Mouse (Mus musculus): ENCODE measurements around the gene Lhb. TPM values are rescaled to one million over a fixed set of nuclear protein-coding genes. Genes with fewer than 3 reads are reported as not detected.

The Lhb gene
- total RNA-seq, 2 experiments from 2014 or later, result 0.54 to 0.67 TPM

DNA sequence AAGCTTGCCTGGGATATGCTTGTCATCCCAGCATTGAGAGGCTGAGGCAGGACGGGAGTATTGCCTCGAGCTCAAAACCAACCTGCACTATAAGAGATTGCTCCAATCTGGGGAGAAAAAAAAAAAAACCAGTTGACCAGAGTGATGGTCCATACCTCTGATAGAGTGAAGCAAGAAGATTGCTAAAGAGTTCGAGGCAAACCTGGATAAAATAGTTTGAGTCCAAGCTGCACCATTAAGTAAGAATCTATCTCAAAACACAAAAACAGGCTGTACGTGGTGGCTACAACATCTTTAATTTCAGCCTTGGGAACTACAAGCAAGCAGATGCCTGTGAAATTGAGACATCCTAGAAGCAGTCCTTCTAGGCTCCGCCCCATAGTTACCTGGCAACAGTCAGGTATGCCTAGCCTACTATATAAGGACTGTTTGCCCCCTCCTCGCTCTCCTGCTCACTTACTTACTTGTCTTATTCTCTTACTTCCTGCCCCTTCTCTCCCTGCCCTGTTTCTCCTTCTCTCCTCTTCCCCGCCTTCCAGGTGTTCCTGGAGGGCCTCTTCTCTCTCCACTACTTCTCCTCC lies 46.6 kb downstream of the Lhb start:
- intact Hi-C loops (cut with DNase I), result no loop called here

GRCm38 (mm10) chr7:45470869-45471268 lies 50.2 kb downstream of the Lhb start:
- DNase-seq, result peak in 1 of 2 experiments; percentile 50
- intact Hi-C loops (cut with DNase I), result loop anchor here (2.0 kb wide), 1 partner anchor 90 kb away; no protein-coding TSS in a partner anchor

More for the DNA sequence above, 46.6 kb downstream of the Lhb start:
- no peak for DNase-seq

Small RNAs within 50 kb of the gene (microRNA-seq; reads per million reads assigned to microRNA genes)
- gene Gm22133, result 0 to 0.36 reads per million in 2 experiments

Other genes with a start within 250 kb of the Lhb start
- gene Gfy, start 241.3 kb upstream of the Lhb start, total RNA-seq (2021), result not detected
- gene Pth2, start 239.8 kb upstream of the Lhb start, total RNA-seq (2021), result not detected
- not detected for gene Ccdc155, start 215.9 kb upstream of the Lhb start, total RNA-seq (2021)
- gene Dkkl1, start 208.7 kb upstream of the Lhb start, total RNA-seq (2021), result not detected
- 1 to 10 TPM; 2.7 to 3.3 TPM for gene Tead2, start 205.1 kb upstream of the Lhb start, total RNA-seq (2021)
- gene Cd37, start 181.7 kb upstream of the Lhb start, total RNA-seq (2021), result 1 to 10 TPM in 1 of 2 experiments, under 1 TPM in 1; 0.79 to 1.5 TPM
- not detected for gene Slc6a16, start 179.7 kb upstream of the Lhb start, total RNA-seq (2021)
- gene Slc6a21, start 143.3 kb upstream of the Lhb start, total RNA-seq (2021), result not detected
- 10 to 100 TPM; 20.1 to 20.7 TPM for gene Trpm4, start 87.0 kb upstream of the Lhb start, total RNA-seq (2021)
- gene Hrc, start 85.5 kb upstream of the Lhb start, total RNA-seq (2021), result 100 to 1,000 TPM; 818 to 890 TPM
- under 1 TPM; 0.07 to 0.08 TPM for gene Ppfia3, start 53.8 kb upstream of the Lhb start, total RNA-seq (2021)
- not detected for gene Lin7b, start 50.2 kb upstream of the Lhb start, total RNA-seq (2021)
- gene Snrnp70, start 25.1 kb upstream of the Lhb start, total RNA-seq (2021), result 10 to 100 TPM; 70.2 to 84.1 TPM
- 10 to 100 TPM; 78.3 to 85.9 TPM for gene Kcna7, start 15.2 kb upstream of the Lhb start, total RNA-seq (2021)
- gene Ntf5, start 7.1 kb upstream of the Lhb start, total RNA-seq (2021), result 1 to 10 TPM; 3.4 to 5.5 TPM
- gene Gys1, start 14.0 kb downstream of the Lhb start, total RNA-seq (2021), result 100 to 1,000 TPM; 275 to 279 TPM
- gene Ruvbl2, start 17.3 kb downstream of the Lhb start, total RNA-seq (2021), result 10 to 100 TPM; 22.1 to 23.0 TPM
- gene Ftl1, start 39.1 kb downstream of the Lhb start, total RNA-seq (2021), result 100 to 1,000 TPM; 132 to 146 TPM
- gene Bax, start 46.1 kb downstream of the Lhb start, total RNA-seq (2021), result 10 to 100 TPM; 13.8 to 14.6 TPM
- under 1 TPM in 1 of 2 experiments, not detected in 1; 0.39 TPM for gene Tulp2, start 61.1 kb downstream of the Lhb start, total RNA-seq (2021)
- gene Gm45808, start 66.0 kb downstream of the Lhb start, total RNA-seq (2021), result 1 to 10 TPM; 6.1 to 6.6 TPM
- 10 to 100 TPM; 11.4 to 12.8 TPM for gene Dhdh, start 68.0 kb downstream of the Lhb start, total RNA-seq (2021)
- 10 to 100 TPM; 48.6 to 65.4 TPM for gene Nucb1, start 89.6 kb downstream of the Lhb start, total RNA-seq (2021)
- gene Ppp1r15a, start 105.4 kb downstream of the Lhb start, total RNA-seq (2021), result 10 to 100 TPM; 22.9 to 25.3 TPM
- gene Plekha4, start 105.5 kb downstream of the Lhb start, total RNA-seq (2021), result 1 to 10 TPM; 3.0 to 4.8 TPM
- gene Hsd17b14, start 134.1 kb downstream of the Lhb start, total RNA-seq (2021), result 1 to 10 TPM; 1.9 to 2.8 TPM
- gene Bcat2, start 149.3 kb downstream of the Lhb start, total RNA-seq (2021), result 10 to 100 TPM; 55.7 to 86.8 TPM
- gene Fgf21, start 194.7 kb downstream of the Lhb start, total RNA-seq (2021), result not detected
- gene Fut1, start 196.5 kb downstream of the Lhb start, total RNA-seq (2021), result not detected
- gene Izumo1, start 201.0 kb downstream of the Lhb start, total RNA-seq (2021), result not detected
- gene Rasip1, start 206.7 kb downstream of the Lhb start, total RNA-seq (2021), result 1 to 10 TPM; 6.9 to 7.0 TPM
- gene Mamstr, start 219.2 kb downstream of the Lhb start, total RNA-seq (2021), result 10 to 100 TPM; 45.7 to 49.7 TPM
- gene Fut2, start 245.6 kb downstream of the Lhb start, total RNA-seq (2021), result 1 to 10 TPM in 1 of 2 experiments, under 1 TPM in 1; 0.51 to 1.2 TPM